Comparison of ENCODE assay signal across 21 mouse cellular contexts in genomic region chr4:153160115-153160514, GRCm38 (mm10).
DNase-seq lines count a peak whose midpoint lies in the region; TF ChIP-seq lines count a peak whose summit lies in the region.
"Had no signal": no experiment of that assay in that cellular context is flagged by ENCODE, and none has a peak within 500 bp of the region (broad histone marks: within the 10 kb centered on the region; RNA-seq: fewer than 3 reads in every experiment).

No protein-coding gene starts in this region.

- peak; percentile 24; the same call in 1 of the 2 replicates for TF ChIP-seq CTCF in gastrocnemius, adult 2 months (IDR thresholded peaks at IDR 0.05)
- TF ChIP-seq CTCF in layer of hippocampus, adult 2 months (conservative IDR thresholded peaks at IDR 0.05) = peak; percentile 63
- peak; percentile 94 for TF ChIP-seq CTCF in testis, adult 2 months (IDR thresholded peaks at IDR 0.05; ENCODE audit: control insufficient read depth, insufficient read depth, insufficient replicate concordance, low read depth, low read length)

- H3K27ac ChIP-seq in gastrocnemius, adult 2 months = no peak overlapping the region
- no peak overlapping the region for H3K27ac ChIP-seq in layer of hippocampus, adult 2 months
- no peak overlapping the region for H3K27ac ChIP-seq in testis, adult 2 months (ENCODE audit: control insufficient read depth, insufficient read depth, low read depth, low read length)
- H3K27ac ChIP-seq: embryonic facial prominence, embryonic 12.5 days; heart, embryonic 13.5 days; macrophage; midbrain, embryonic 12.5 days; neural tube, embryonic 12.5 days had no signal

- H3K4me1 ChIP-seq in testis, adult 2 months (ENCODE audit: control insufficient read depth, insufficient read depth, low read length) = peaks cover 9% of the 10 kb centered on the region
- H3K4me1 ChIP-seq: embryonic facial prominence, embryonic 12.5 days; heart, embryonic 13.5 days; midbrain, embryonic 12.5 days; neural tube, embryonic 12.5 days had no signal

- H3K36me3 ChIP-seq in testis, adult 2 months (ENCODE audit: control insufficient read depth, insufficient read depth, low read length) = no peaks in the 10 kb centered on the region
- H3K36me3 ChIP-seq: embryonic facial prominence, embryonic 12.5 days; heart, embryonic 13.5 days; midbrain, embryonic 12.5 days; neural tube, embryonic 12.5 days had no signal

- intact Hi-C loops in gastrocnemius, adult 2 months (cut with DNase I) = no loop called here

- no peak for DNase-seq in gastrocnemius, adult 2 months
- no peak for DNase-seq in gastrocnemius, postnatal 25 days
- no peak for DNase-seq in layer of hippocampus, adult 2 months (ENCODE audit: low spot score in 2 of 2)
- DNase-seq in layer of hippocampus, adult 11-12 months (ENCODE audit: low spot score) = no peak
- no peak for DNase-seq in testis, postnatal 14 days (ENCODE audit: low spot score)
- no peak for DNase-seq in right cerebral cortex, postnatal 4 days
- DNase-seq in layer of hippocampus, postnatal 25 days (ENCODE audit: extremely low spot score in 1 of 2, low spot score in 1 of 2) = no peak
- DNase-seq: adrenal gland, adult 2 months; cerebellum, adult 9-10 months; kidney, adult 18-20 months; kidney, postnatal 36 days; lung, embryonic 14.5 days; right cerebral cortex, adult 18-20 months; thymus, adult 18-20 months; thymus, postnatal 4 days had no signal

- no peak for TF ChIP-seq POLR2A in testis, adult 2 months (IDR thresholded peaks at IDR 0.05; ENCODE audit: control insufficient read depth, low read depth, low read length)

- no peak overlapping the region for H3K4me3 ChIP-seq in gastrocnemius, adult 2 months
- no peak overlapping the region for H3K4me3 ChIP-seq in layer of hippocampus, adult 2 months
- no peak overlapping the region for H3K4me3 ChIP-seq in testis, adult 2 months (ENCODE audit: control insufficient read depth, low read depth, low read length)
- H3K4me3 ChIP-seq: embryonic facial prominence, embryonic 12.5 days; heart, embryonic 13.5 days; midbrain, embryonic 12.5 days; neural tube, embryonic 12.5 days had no signal

- no peaks in the 10 kb centered on the region for H3K27me3 ChIP-seq in testis, adult 2 months (ENCODE audit: control insufficient read depth, insufficient read depth, low read length)
- H3K27me3 ChIP-seq: embryonic facial prominence, embryonic 12.5 days; heart, embryonic 13.5 days; midbrain, embryonic 12.5 days; neural tube, embryonic 12.5 days had no signal

Comparison
In these comparisons a context has a peak if more than half of its experiments do, and no peak if none do; other contexts are left out.
1. CTCF ChIP-seq: peak in every context shown above with its lines; median percentile 94 in testis, adult 2 months; 63 in layer of hippocampus, adult 2 months; 24 in gastrocnemius, adult 2 months.